Mouse (Mus musculus) cerebellum, adult 2 months (tissue): ENCODE data around the gene Heg1. TPM values are rescaled to one million over a fixed set of nuclear protein-coding genes. Genes with fewer than 3 reads are reported as not detected.

Source experiments
- DNase-seq, 2 experiments: peaks; one replicate each; pipeline ENCODE4 v3.0.0; 2021
- H3K27ac ChIP-seq: fragments of 200-500 bp; 2 replicates; pipeline ENCODE4 v1.5.1; 2012; ENCODE audit warnings: low read length, control low read depth, inconsistent platforms; ENCODE audit not compliant: insufficient read depth
- H3K27me3 ChIP-seq: fragments of 200-500 bp; 2 replicates; pipeline ENCODE4 v1.6.1; 2012; ENCODE audit warnings: inconsistent platforms, mild to moderate bottlenecking, low read length, moderate library complexity; ENCODE audit not compliant: control insufficient read depth, insufficient read depth
- H3K4me1 ChIP-seq: fragments of 200-500 bp; 2 replicates; pipeline ENCODE4 v1.6.1; 2011; ENCODE audit warnings: low read length; ENCODE audit not compliant: control insufficient read depth, insufficient read depth
- H3K4me3 ChIP-seq: fragments of 200-500 bp; replicated peaks from 2 replicates; pipeline ENCODE3; 2011; ENCODE audit warnings: mild to moderate bottlenecking, low read depth, low read length, control low read depth; ENCODE audit not compliant: insufficient read depth
- CTCF ChIP-seq: fragments of 200-500 bp; IDR thresholded peaks from 2 replicates; pipeline ENCODE4 v1.5.1; 2011; ENCODE audit warnings: low read depth, mild to moderate bottlenecking, control low read depth, low read length, moderate library complexity, borderline replicate concordance; ENCODE audit not compliant: insufficient read depth
- POLR2A ChIP-seq: fragments of 200-500 bp; IDR thresholded peaks from 2 replicates; pipeline ENCODE4 v1.6.1; 2011; ENCODE audit warnings: low read length, control low read depth, borderline replicate concordance; ENCODE audit not compliant: insufficient read depth
- WGBS: fragments of 180-500 bp; shearing (Covaris S2); methylation state at CpG from one replicate; pipeline ENCODE4 v1.1.7; 2018; 5-methylcytosine and 5-hydroxymethylcytosine counted together
- polyA plus RNA-seq: library from polyadenylated mRNA; depleted of rRNA; stranded (reverse); fragments of >200 nt; gene quantifications from 2 replicates; pipeline ENCODE4 v1.2.3, GENCODE M21; 2012

Heg1 gene
- polyA plus RNA-seq, 1 experiment: 21.9 TPM

GRCm38 (mm10) chr16:33680816-33681215, 3.4 kb upstream of the Heg1 start:
- no peak for DNase-seq
- no peaks in the 10 kb centered on the region for H3K27me3 ChIP-seq
- peaks cover 8% of the 10 kb centered on the region for H3K4me1 ChIP-seq
- no peak overlapping the region for H3K4me3 ChIP-seq
- WGBS: 64% methylated on average over 10 of the region's 10 CpGs
- no peak overlapping the region for H3K27ac ChIP-seq
- TF ChIP-seq CTCF (no peak), POLR2A (no peak)

GRCm38 (mm10) chr16:33681661-33682060, 2.5 kb upstream of the Heg1 start:
- no peak for DNase-seq
- Histone ChIP-seq H3K27me3 (no peaks in the 10 kb centered on the region), H3K4me3 (no peak overlapping the region), H3K27ac (no peak overlapping the region), H3K4me1 (peaks cover 14% of the 10 kb centered on the region)
- TF ChIP-seq CTCF (no peak), POLR2A (no peak)

- Histone ChIP-seq H3K4me1 (peaks cover 14% of the 10 kb centered on the region), H3K27me3 (no peaks in the 10 kb centered on the region), H3K27ac (no peak overlapping the region), H3K4me3 (no peak overlapping the region)
- WGBS: 98% methylated on average over 3 of the region's 3 CpGs
- no peak for DNase-seq
- TF ChIP-seq CTCF: no peak
- no peak for TF ChIP-seq POLR2A
Observed at GRCm38 (mm10) chr16:33682651-33683050, 1.5 kb upstream of the Heg1 start.

- TF ChIP-seq POLR2A: no peak
- TF ChIP-seq CTCF: no peak
- H3K4me1 ChIP-seq: peaks cover 16% of the 10 kb centered on the region; the same call in 1 of the 2 replicates
- peak in 1 of 2 experiments; percentile 46 for DNase-seq
- peak overlapping the region; percentile 63 for H3K4me3 ChIP-seq
- WGBS: 83% methylated on average over 13 of the region's 13 CpGs
- no peaks in the 10 kb centered on the region for H3K27me3 ChIP-seq
- peak overlapping the region; percentile 59; the same call in 1 of the 2 replicates for H3K27ac ChIP-seq
Observed at GRCm38 (mm10) chr16:33683206-33684161, 686 bp upstream of the Heg1 start.

GRCm38 (mm10) chr16:33684703-33685701, 832 bp downstream of the Heg1 start:
- no peak for TF ChIP-seq CTCF
- no peak for TF ChIP-seq POLR2A
- WGBS: 2% methylated on average over 46 of the region's 46 CpGs
- Histone ChIP-seq H3K4me1 (peaks cover 19% of the 10 kb centered on the region; the same call in 1 of the 2 replicates), H3K27me3 (no peaks in the 10 kb centered on the region), H3K27ac (peak overlapping the region; percentile 77), H3K4me3 (peak overlapping the region; percentile 63)
- DNase-seq: peak; percentile 47 to 63

GRCm38 (mm10) chr16:33686056-33686455, 1.9 kb downstream of the Heg1 start:
- Histone ChIP-seq H3K4me3 (peak overlapping the region; percentile 63), H3K4me1 (peaks cover 26% of the 10 kb centered on the region), H3K27me3 (no peaks in the 10 kb centered on the region), H3K27ac (no peak overlapping the region; the same call in 1 of the 2 replicates)
- peak in 1 of 2 experiments; percentile 35 for DNase-seq
- TF ChIP-seq CTCF: no peak
- TF ChIP-seq POLR2A: no peak
- 47% methylated on average over 1 of the region's 1 CpGs for whole genome bisulfite sequencing

GRCm38 (mm10) chr16:33687724-33688123, 3.6 kb downstream of the Heg1 start:
- H3K4me1 ChIP-seq: peaks cover 40% of the 10 kb centered on the region
- no peak for TF ChIP-seq CTCF
- TF ChIP-seq POLR2A: no peak
- WGBS: 74% methylated on average over 3 of the region's 3 CpGs
- DNase-seq: peak in 1 of 2 experiments; percentile 32
- no peak overlapping the region for H3K27ac ChIP-seq
- H3K4me3 ChIP-seq: no peak overlapping the region
- H3K27me3 ChIP-seq: no peaks in the 10 kb centered on the region

- Histone ChIP-seq H3K27ac (no peak overlapping the region), H3K4me3 (no peak overlapping the region), H3K4me1 (peaks cover 43% of the 10 kb centered on the region), H3K27me3 (no peaks in the 10 kb centered on the region)
- 81% methylated on average over 6 of the region's 6 CpGs for WGBS
- DNase-seq: no peak
- TF ChIP-seq CTCF (no peak), POLR2A (no peak)
Observed at GRCm38 (mm10) chr16:33690975-33691747, 7.0 kb downstream of the Heg1 start.
